Mouse (Mus musculus) liver, embryonic 16.5 days (tissue): ENCODE measurements around the gene Hfe2. TPM values are rescaled to one million over a fixed set of nuclear protein-coding genes. Genes with fewer than 3 reads are reported as not detected.

Experiments
- ATAC-seq: fragments of 200-750 bp; cut with Nextera tagmentation; 2 replicates; pipeline ENCODE4 v1.8.0; 2017; ENCODE audit warnings: low read depth, mild to moderate bottlenecking, moderate number of reproducible peaks, moderate library complexity
- H3K27ac ChIP-seq: fragments of 300-500 bp; sonication (generic); 2 replicates; pipeline ENCODE4 v1.5.1; 2014; ENCODE audit warnings: mild to moderate bottlenecking, low read length
- H3K27me3 ChIP-seq: fragments of 300-500 bp; sonication (generic); 2 replicates; pipeline ENCODE4 v1.6.1; 2014; ENCODE audit warnings: low read depth, low read length, mixed read lengths; ENCODE audit not compliant: control insufficient read depth, insufficient read depth
- H3K36me3 ChIP-seq: fragments of 300-500 bp; sonication (generic); 2 replicates; pipeline ENCODE4 v1.6.1; 2014; ENCODE audit warnings: mild to moderate bottlenecking; ENCODE audit not compliant: control insufficient read depth, insufficient read depth
- H3K4me1 ChIP-seq: fragments of 300-500 bp; sonication (generic); 2 replicates; pipeline ENCODE4 v1.6.1; 2014; ENCODE audit warnings: low read depth, low read length, mixed read lengths; ENCODE audit not compliant: control insufficient read depth
- H3K4me2 ChIP-seq: fragments of 300-500 bp; sonication (generic); 2 replicates; pipeline ENCODE4 v1.6.1; 2014; ENCODE audit warnings: low read depth, low read length, mixed read lengths
- H3K4me3 ChIP-seq: fragments of 300-500 bp; sonication (generic); 2 replicates; pipeline ENCODE4 v1.5.1; 2014; ENCODE audit warnings: low read depth, mild to moderate bottlenecking, low read length
- H3K9ac ChIP-seq: fragments of 300-500 bp; sonication (generic); 2 replicates; pipeline ENCODE4 v1.6.1; 2014; ENCODE audit warnings: low read depth, low read length
- H3K9me3 ChIP-seq: fragments of 300-500 bp; sonication (generic); replicated peaks from 2 replicates; pipeline ENCODE4 v1.6.1; 2016; ENCODE audit warnings: low read length; ENCODE audit not compliant: control insufficient read depth
- WGBS: fragments of 180-500 bp; shearing (Covaris S2); extraction: QIAGEN DNeasy Blood & Tissue Kit; methylation state at CpG from one replicate; pipeline ENCODE4 v1.1.7; 2014; ENCODE audit not compliant: insufficient replicate concordance; 5-methylcytosine and 5-hydroxymethylcytosine counted together
- polyA plus RNA-seq: library from polyadenylated mRNA; unstranded; fragments of >200 nt; fragmentation: Nextera tagmentation; extraction: Ambion mirVana; gene quantifications from 2 replicates; pipeline ENCODE4 v1.2.1, GENCODE M21; 2015

Gene Hfe2
- polyA plus RNA-seq, 1 experiment from 2014 or later, result 12.0 TPM

- Histone ChIP-seq H3K4me2 (no peak overlapping the region), H3K4me1 (no peaks in the 10 kb centered on the region), H3K27me3 (no peaks in the 10 kb centered on the region; the same call in 1 of the 2 replicates), H3K36me3 (no peaks in the 10 kb centered on the region), H3K9me3 (no peaks in the 10 kb centered on the region), H3K27ac (no peak overlapping the region), H3K9ac (no peak overlapping the region), H3K4me3 (no peak overlapping the region)
- ATAC-seq, result no peak
- whole genome bisulfite sequencing, result 34% methylated on average over 2 of the region's 2 CpGs
Observed at GRCm38 (mm10) chr3:96534300-96534699, 9.3 kb downstream of the Hfe2 start.

DNA sequence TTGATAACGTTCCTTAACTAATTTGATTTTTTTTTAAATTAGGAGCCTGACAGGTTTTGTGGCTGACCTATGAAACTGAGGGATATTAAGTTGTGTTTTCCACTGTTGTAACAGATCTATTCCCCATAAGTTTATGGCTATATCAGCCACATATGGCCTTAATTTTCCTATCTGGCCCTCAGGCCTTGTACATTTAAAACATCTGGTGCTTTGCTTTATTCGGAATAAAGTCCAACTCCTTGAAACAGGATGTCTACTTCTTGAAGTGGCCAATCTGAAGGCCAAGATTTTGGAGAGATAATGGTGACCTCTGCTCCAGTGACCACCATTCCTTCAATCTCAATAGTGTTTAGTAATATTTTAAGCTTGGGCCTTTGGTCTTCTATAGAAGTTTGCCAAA, 14.3 kb downstream of the Hfe2 start:
- Histone ChIP-seq H3K27me3 (no peaks in the 10 kb centered on the region), H3K36me3 (no peaks in the 10 kb centered on the region), H3K9ac (no peak overlapping the region), H3K27ac (no peak overlapping the region), H3K4me3 (no peak overlapping the region), H3K9me3 (no peaks in the 10 kb centered on the region), H3K4me2 (no peak overlapping the region), H3K4me1 (no peaks in the 10 kb centered on the region)
- ATAC-seq, result no peak
- 59% methylated on average over 2 of the region's 2 CpGs for WGBS

- 41% methylated on average over 6 of the region's 6 CpGs for WGBS
- Histone ChIP-seq H3K9me3 (no peaks in the 10 kb centered on the region), H3K4me3 (no peak overlapping the region), H3K36me3 (no peaks in the 10 kb centered on the region), H3K4me1 (no peaks in the 10 kb centered on the region), H3K9ac (no peak overlapping the region), H3K27ac (no peak overlapping the region), H3K4me2 (no peak overlapping the region), H3K27me3 (no peaks in the 10 kb centered on the region)
- no peak for ATAC-seq
Observed at GRCm38 (mm10) chr3:96540740-96541139, 15.8 kb downstream of the Hfe2 start.

DNA sequence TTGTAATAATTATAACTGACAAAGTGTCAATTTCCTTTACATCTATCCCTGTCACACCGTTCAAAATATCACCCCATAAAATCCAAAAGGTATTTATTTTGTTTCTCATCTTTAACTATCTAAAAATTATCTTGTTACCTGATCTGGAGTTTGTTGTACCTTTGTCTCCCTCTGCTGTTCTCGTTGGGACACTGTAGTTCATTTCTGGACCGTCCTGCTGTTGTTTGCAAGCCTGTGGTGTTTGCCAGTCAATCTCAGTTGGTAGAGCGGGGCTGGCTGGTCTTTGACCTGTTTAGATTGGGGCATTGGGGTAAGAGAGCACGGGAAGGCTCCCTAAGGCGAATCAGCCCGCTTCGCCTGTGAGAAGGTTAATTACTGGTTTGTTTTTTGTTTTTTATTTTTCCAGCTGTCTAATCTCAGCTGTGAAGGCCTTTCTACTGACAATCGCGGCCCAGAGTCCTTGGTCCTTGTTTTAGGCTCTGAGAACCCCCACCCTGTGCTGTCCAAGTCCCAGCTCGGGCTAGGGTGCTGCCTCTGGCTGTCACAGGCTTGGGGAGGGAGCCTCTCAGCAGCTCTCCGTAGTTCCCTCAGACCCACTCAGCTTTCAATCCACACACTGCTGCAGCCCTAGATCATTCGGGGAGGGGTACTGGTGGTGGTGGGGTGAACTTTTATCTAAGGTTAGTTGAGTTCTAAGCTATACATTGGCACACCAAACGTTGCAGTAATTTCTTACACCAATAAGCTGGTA, 16.5 kb downstream of the Hfe2 start:
- H3K4me1 ChIP-seq, result no peaks in the 10 kb centered on the region
- H3K27ac ChIP-seq, result no peak overlapping the region
- no peaks in the 10 kb centered on the region for H3K9me3 ChIP-seq
- WGBS, result 28% methylated on average over 14 of the region's 14 CpGs
- no peaks in the 10 kb centered on the region for H3K27me3 ChIP-seq
- H3K9ac ChIP-seq, result no peak overlapping the region; the same call in 1 of the 2 replicates
- peak; percentile 53; the same call in 1 of the 2 replicates for ATAC-seq
- H3K4me2 ChIP-seq, result no peak overlapping the region
- no peaks in the 10 kb centered on the region for H3K36me3 ChIP-seq
- H3K4me3 ChIP-seq, result no peak overlapping the region

GRCm38 (mm10) chr3:96542554-96542953, 17.6 kb downstream of the Hfe2 start:
- ATAC-seq, result no peak
- Histone ChIP-seq H3K4me3 (no peak overlapping the region), H3K4me2 (no peak overlapping the region), H3K4me1 (no peaks in the 10 kb centered on the region), H3K9me3 (no peaks in the 10 kb centered on the region), H3K9ac (no peak overlapping the region), H3K27me3 (no peaks in the 10 kb centered on the region), H3K36me3 (no peaks in the 10 kb centered on the region), H3K27ac (no peak overlapping the region)
- 65% methylated on average over 8 of the region's 8 CpGs for WGBS

DNA sequence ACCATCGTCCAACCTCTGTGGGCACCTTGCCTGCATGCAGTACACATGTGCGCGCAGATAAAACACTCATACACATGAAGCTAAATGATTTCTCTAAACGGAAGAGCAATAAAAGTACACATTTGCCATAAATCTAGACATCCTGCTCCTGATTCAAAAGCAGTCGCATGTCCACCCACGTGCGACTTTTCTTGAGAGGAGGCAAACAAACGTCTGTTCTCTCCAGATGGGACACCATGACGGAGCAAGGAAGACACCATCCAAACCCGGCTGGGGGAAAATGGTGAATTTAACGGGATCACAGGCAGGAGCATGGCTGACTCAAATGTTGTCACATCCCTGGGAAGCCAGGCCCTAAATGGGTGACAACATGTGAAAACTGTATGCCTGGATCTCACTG, 18.4 kb downstream of the Hfe2 start:
- Histone ChIP-seq H3K36me3 (no peaks in the 10 kb centered on the region), H3K27ac (no peak overlapping the region), H3K27me3 (no peaks in the 10 kb centered on the region), H3K4me3 (no peak overlapping the region), H3K4me1 (no peaks in the 10 kb centered on the region), H3K4me2 (no peak overlapping the region), H3K9me3 (no peaks in the 10 kb centered on the region), H3K9ac (no peak overlapping the region)
- 71% methylated on average over 11 of the region's 11 CpGs for WGBS
- no peak for ATAC-seq

GRCm38 (mm10) chr3:96545565-96545964, 20.6 kb downstream of the Hfe2 start:
- H3K9ac ChIP-seq, result no peak overlapping the region
- no peaks in the 10 kb centered on the region for H3K27me3 ChIP-seq
- no peaks in the 10 kb centered on the region for H3K9me3 ChIP-seq
- ATAC-seq, result no peak
- no peak overlapping the region for H3K4me3 ChIP-seq
- H3K27ac ChIP-seq, result no peak overlapping the region
- 33% methylated on average over 1 of the region's 1 CpGs for WGBS
- no peaks in the 10 kb centered on the region for H3K4me1 ChIP-seq
- H3K36me3 ChIP-seq, result no peaks in the 10 kb centered on the region
- no peak overlapping the region for H3K4me2 ChIP-seq

DNA sequence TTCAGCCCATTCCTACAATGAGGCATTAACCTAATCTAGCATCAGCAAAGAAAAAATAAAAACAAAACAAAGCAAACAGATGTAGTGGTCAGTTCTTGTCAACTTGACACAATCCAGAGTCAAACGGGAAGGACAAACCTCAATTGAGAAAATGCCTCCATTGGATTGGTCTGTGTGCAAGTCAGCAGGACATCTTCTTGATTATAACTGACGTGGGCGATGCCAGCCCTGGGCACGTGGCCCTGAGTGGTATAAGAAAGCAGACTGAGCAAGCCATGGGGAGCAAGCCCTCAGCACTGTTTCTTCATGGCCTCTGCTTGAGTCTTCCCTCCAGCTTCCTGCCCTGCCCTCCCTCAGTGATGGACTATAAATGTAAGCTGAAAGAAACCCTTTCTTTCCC, 21.9 kb downstream of the Hfe2 start:
- no peaks in the 10 kb centered on the region for H3K4me1 ChIP-seq
- no peaks in the 10 kb centered on the region for H3K27me3 ChIP-seq
- H3K4me2 ChIP-seq, result no peak overlapping the region
- no peaks in the 10 kb centered on the region for H3K36me3 ChIP-seq
- ATAC-seq, result no peak
- H3K9me3 ChIP-seq, result no peaks in the 10 kb centered on the region
- no peak overlapping the region for H3K9ac ChIP-seq
- no peak overlapping the region for H3K27ac ChIP-seq
- 43% methylated on average over 4 of the region's 4 CpGs for WGBS
- H3K4me3 ChIP-seq, result no peak overlapping the region

- 13% methylated on average over 14 of the region's 14 CpGs for WGBS
- Histone ChIP-seq H3K4me1 (no peaks in the 10 kb centered on the region), H3K27ac (no peak overlapping the region), H3K9me3 (no peaks in the 10 kb centered on the region), H3K4me2 (no peak overlapping the region; the same call in 1 of the 2 replicates), H3K27me3 (no peaks in the 10 kb centered on the region), H3K36me3 (no peaks in the 10 kb centered on the region), H3K4me3 (no peak overlapping the region), H3K9ac (no peak overlapping the region)
- ATAC-seq, result no peak
Observed at GRCm38 (mm10) chr3:96547389-96547960, 22.5 kb downstream of the Hfe2 start.
